Mouse (Mus musculus) lung, embryonic 15.5 days (tissue): ENCODE measurements around the gene Slc22a1. TPM values are rescaled to one million over a fixed set of nuclear protein-coding genes. Genes with fewer than 3 reads are reported as not detected.

Experiments used
- ATAC-seq: fragments of 200-750 bp; cut with Nextera tagmentation; 2 replicates; pipeline ENCODE4 v1.8.0; 2017; ENCODE audit warnings: moderate number of reproducible peaks, borderline replicate concordance; ENCODE audit not compliant: low FRiP score, low TSS enrichment; ENCODE audit errors: extremely low read depth
- H3K27ac ChIP-seq: fragments of 300-500 bp; sonication (generic); 2 replicates; pipeline ENCODE4 v1.5.1; 2015; ENCODE audit warnings: moderate library complexity, mild to moderate bottlenecking, inconsistent platforms
- H3K27me3 ChIP-seq: fragments of 300-500 bp; sonication (generic); 2 replicates; pipeline ENCODE4 v1.6.1; 2015; ENCODE audit warnings: inconsistent platforms
- H3K36me3 ChIP-seq: fragments of 300-500 bp; sonication (generic); 2 replicates; pipeline ENCODE4 v1.6.1; 2015; ENCODE audit warnings: inconsistent platforms
- H3K4me1 ChIP-seq: fragments of 300-500 bp; sonication (generic); 2 replicates; pipeline ENCODE4 v1.6.1; 2015; ENCODE audit warnings: inconsistent platforms
- H3K4me2 ChIP-seq: fragments of 300-500 bp; sonication (generic); 2 replicates; pipeline ENCODE4 v1.6.1; 2015; ENCODE audit warnings: inconsistent platforms, mild to moderate bottlenecking, moderate library complexity
- H3K4me3 ChIP-seq: fragments of 300-500 bp; sonication (generic); 2 replicates; pipeline ENCODE4 v1.5.1; 2015; ENCODE audit warnings: mild to moderate bottlenecking, inconsistent platforms
- H3K9ac ChIP-seq: fragments of 300-500 bp; sonication (generic); 2 replicates; pipeline ENCODE4 v1.6.1; 2015; ENCODE audit warnings: inconsistent platforms
- H3K9me3 ChIP-seq: fragments of 300-500 bp; sonication (generic); 2 replicates; pipeline ENCODE4 v1.6.1; 2016; ENCODE audit warnings: inconsistent platforms
- WGBS: fragments of 180-500 bp; shearing (Covaris S2); methylation state at CpG from one replicate; pipeline ENCODE4 v1.1.7; 2015; 5-methylcytosine and 5-hydroxymethylcytosine counted together
- polyA plus RNA-seq: library from polyadenylated mRNA; unstranded; fragments of >200 nt; fragmentation: Nextera tagmentation; extraction: Ambion mirVana; gene quantifications from 2 replicates; pipeline ENCODE4 v1.2.1, GENCODE M21; 2015

The Slc22a1 gene
- 6.3 and 11.1 TPM in 2 replicates for polyA plus RNA-seq

- Histone ChIP-seq H3K9me3 (no peaks in the 10 kb centered on the region), H3K9ac (no peak within 1 kb of the TSS), H3K27me3 (no peaks in the 10 kb centered on the region), H3K4me1 (no peaks in the 10 kb centered on the region), H3K36me3 (peaks cover 10% of the 10 kb centered on the region), H3K4me3 (no peak within 1 kb of the TSS), H3K27ac (peak within 1 kb of the TSS; percentile 68), H3K4me2 (no peak within 1 kb of the TSS)
- ATAC-seq: peak; percentile 48; the same call in 1 of the 2 replicates
- WGBS: 67% methylated on average over 7 of the region's 7 CpGs
Measured at GRCm38 (mm10) chr17:12675646-12676045, at the start of gene Slc22a1. Gene Slc22a1 (minus strand): TSS chr17:12675829.

DNA sequence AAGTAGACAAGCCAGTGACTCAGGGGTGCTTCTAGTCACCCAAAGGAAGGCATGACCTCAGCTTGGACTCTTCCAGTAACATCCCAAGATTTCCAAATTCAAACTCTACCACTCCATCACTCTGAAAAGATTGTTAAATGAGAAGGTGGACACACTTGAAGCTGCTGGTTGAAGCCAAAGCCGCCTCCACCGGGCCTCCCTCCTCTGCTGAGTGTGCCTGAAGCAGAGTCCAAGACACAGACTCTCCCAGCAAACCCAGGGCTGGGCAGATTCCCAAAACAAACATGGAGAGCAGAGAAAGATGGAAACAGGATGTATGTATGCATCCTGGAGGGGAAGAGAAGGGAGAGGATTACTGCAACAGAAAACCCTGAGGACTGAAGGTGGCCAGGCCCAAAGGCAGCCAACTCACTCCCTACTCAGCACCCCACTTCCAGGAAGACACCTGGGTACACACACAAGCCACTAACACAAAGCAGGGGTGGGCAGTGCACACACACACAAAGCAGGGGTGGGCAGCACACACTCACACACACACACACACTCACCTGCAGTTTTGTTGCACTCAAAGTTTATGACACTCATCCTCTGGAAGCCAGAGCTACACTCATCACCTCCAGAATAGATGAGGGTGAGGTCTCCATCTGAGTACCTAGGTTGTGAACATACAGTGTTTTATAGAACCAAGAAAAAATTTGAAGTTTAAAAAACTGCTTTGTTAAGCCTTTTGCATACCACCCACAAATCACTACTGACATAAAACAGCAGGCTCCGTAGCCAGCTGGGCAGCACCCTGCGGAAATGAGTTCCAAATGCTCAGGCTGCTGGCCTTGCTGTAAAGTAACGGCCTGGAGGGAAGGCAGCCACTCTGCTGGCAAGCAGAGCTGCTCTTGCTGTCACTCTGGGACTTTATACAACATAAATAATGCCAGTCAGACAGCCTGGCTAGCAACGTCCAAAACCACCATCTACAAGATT, 49.4 kb upstream of the Slc22a1 start:
- no peaks in the 10 kb centered on the region for H3K27me3 ChIP-seq
- H3K9me3 ChIP-seq: no peaks in the 10 kb centered on the region
- no peak overlapping the region for H3K4me3 ChIP-seq
- peaks cover 62% of the 10 kb centered on the region for H3K4me1 ChIP-seq
- ATAC-seq: peak; percentile 71
- WGBS: 21% methylated on average over 6 of the region's 6 CpGs
- no peak overlapping the region for H3K4me2 ChIP-seq
- H3K27ac ChIP-seq: peak overlapping the region; percentile 90
- no peak overlapping the region for H3K9ac ChIP-seq
- peaks cover 28% of the 10 kb centered on the region for H3K36me3 ChIP-seq

GRCm38 (mm10) chr17:12723986-12724766, 48.5 kb upstream of the Slc22a1 start:
- Histone ChIP-seq H3K9me3 (no peaks in the 10 kb centered on the region), H3K4me2 (no peak overlapping the region), H3K27me3 (no peaks in the 10 kb centered on the region), H3K36me3 (peaks cover 32% of the 10 kb centered on the region), H3K4me3 (no peak overlapping the region), H3K9ac (no peak overlapping the region), H3K4me1 (peaks cover 62% of the 10 kb centered on the region), H3K27ac (peak overlapping the region; percentile 90)
- 52% methylated on average over 5 of the region's 5 CpGs for WGBS
- no peak for ATAC-seq

DNA sequence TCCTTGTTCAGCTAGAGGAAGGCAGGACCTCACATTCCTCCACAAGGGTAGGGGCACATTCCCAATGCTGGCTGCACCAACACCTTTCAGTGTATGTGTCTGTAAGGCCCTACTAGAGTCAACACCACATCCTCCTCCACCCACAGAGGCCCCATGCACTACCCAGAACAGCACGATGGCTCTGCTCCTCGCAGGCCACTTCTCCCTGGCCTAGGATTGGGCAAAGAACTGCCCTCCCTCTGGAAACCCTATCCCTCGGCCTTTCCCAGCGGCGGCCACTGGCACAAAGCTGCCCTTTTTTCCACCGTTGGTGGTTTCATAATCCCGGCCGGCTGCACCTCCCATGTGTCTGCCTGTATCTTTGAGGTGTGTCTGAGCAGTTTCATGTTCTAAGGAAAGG, 47.0 kb upstream of the Slc22a1 start:
- WGBS: 44% methylated on average over 8 of the region's 8 CpGs
- Histone ChIP-seq H3K4me1 (peaks cover 54% of the 10 kb centered on the region), H3K9ac (no peak overlapping the region)

DNA sequence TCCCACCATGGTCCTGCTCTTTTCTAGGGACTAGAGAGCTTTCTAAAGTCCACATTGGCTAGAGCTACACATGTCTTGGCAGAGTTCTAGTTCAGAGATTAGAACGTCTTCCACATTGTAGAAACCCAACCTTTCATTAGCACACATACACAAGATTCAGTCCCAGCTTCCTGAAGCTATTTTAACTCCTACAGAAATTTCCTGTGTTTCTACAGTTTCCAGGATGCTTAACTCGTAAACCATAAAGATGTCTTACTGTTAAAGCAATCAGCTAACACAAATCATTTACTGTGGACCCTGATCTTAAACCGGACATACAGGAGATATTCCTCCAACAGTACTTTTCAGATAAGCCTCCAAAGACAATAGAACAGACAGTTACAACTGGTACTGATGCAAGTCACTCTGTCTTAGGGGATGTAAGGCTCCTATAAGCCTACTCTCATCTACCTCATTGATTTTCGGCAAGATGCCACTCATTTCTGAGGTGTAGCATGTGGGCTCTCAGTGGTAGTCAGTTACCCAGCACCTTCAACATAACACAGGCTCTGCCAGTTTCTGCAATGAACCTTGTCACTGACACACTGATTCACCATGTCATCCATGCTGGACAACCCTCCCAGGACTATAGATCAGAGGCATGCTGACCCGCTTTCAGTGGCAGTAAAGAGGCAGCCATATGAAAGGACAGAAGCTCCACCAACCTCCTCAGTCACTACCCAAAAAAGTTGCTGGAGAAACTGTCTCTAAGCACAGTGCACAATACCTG, 45.7 kb upstream of the Slc22a1 start:
- Histone ChIP-seq H3K27ac (peak overlapping the region; percentile 54), H3K4me3 (no peak overlapping the region), H3K9ac (no peak overlapping the region), H3K27me3 (no peaks in the 10 kb centered on the region), H3K4me1 (peaks cover 42% of the 10 kb centered on the region), H3K4me2 (no peak overlapping the region), H3K9me3 (no peaks in the 10 kb centered on the region), H3K36me3 (peaks cover 40% of the 10 kb centered on the region)
- 70% methylated on average over 5 of the region's 5 CpGs for WGBS
- no peak for ATAC-seq

More for the DNA sequence above, 47.0 kb upstream of the Slc22a1 start:
- ATAC-seq: no peak; the same call in 1 of the 2 replicates
- H3K4me3 ChIP-seq: no peak overlapping the region
- H3K4me2 ChIP-seq: no peak overlapping the region
- peak overlapping the region; percentile 54 for H3K27ac ChIP-seq
- peaks cover 34% of the 10 kb centered on the region for H3K36me3 ChIP-seq
- H3K9me3 ChIP-seq: no peaks in the 10 kb centered on the region
- no peaks in the 10 kb centered on the region for H3K27me3 ChIP-seq

- H3K9ac ChIP-seq: no peak overlapping the region
- H3K4me1 ChIP-seq: peaks cover 19% of the 10 kb centered on the region; the same call in 1 of the 2 replicates
- no peak overlapping the region for H3K4me3 ChIP-seq
- no peaks in the 10 kb centered on the region for H3K9me3 ChIP-seq
- WGBS: 39% methylated on average over 7 of the region's 7 CpGs
- no peaks in the 10 kb centered on the region for H3K27me3 ChIP-seq
- no peak overlapping the region for H3K4me2 ChIP-seq
- no peak for ATAC-seq
- H3K27ac ChIP-seq: no peak overlapping the region
- H3K36me3 ChIP-seq: peaks cover 58% of the 10 kb centered on the region
Measured at GRCm38 (mm10) chr17:12718251-12718650, 42.6 kb upstream of the Slc22a1 start.

GRCm38 (mm10) chr17:12717445-12717844, 41.8 kb upstream of the Slc22a1 start:
- H3K27ac ChIP-seq: no peak overlapping the region
- WGBS: 67% methylated on average over 4 of the region's 4 CpGs
- H3K4me2 ChIP-seq: no peak overlapping the region
- H3K9ac ChIP-seq: no peak overlapping the region
- no peaks in the 10 kb centered on the region for H3K27me3 ChIP-seq
- H3K4me1 ChIP-seq: peaks cover 12% of the 10 kb centered on the region; the same call in 1 of the 2 replicates
- no peaks in the 10 kb centered on the region for H3K9me3 ChIP-seq
- H3K36me3 ChIP-seq: peaks cover 63% of the 10 kb centered on the region
- ATAC-seq: no peak
- no peak overlapping the region for H3K4me3 ChIP-seq

GRCm38 (mm10) chr17:12715032-12715431, 39.4 kb upstream of the Slc22a1 start:
- Histone ChIP-seq H3K4me2 (no peak overlapping the region), H3K36me3 (peaks cover 70% of the 10 kb centered on the region), H3K4me3 (no peak overlapping the region), H3K9ac (no peak overlapping the region), H3K27ac (no peak overlapping the region), H3K4me1 (peaks cover 6% of the 10 kb centered on the region; the same call in 1 of the 2 replicates), H3K9me3 (no peaks in the 10 kb centered on the region), H3K27me3 (no peaks in the 10 kb centered on the region)
- WGBS: 32% methylated on average over 1 of the region's 1 CpGs
- no peak for ATAC-seq

DNA sequence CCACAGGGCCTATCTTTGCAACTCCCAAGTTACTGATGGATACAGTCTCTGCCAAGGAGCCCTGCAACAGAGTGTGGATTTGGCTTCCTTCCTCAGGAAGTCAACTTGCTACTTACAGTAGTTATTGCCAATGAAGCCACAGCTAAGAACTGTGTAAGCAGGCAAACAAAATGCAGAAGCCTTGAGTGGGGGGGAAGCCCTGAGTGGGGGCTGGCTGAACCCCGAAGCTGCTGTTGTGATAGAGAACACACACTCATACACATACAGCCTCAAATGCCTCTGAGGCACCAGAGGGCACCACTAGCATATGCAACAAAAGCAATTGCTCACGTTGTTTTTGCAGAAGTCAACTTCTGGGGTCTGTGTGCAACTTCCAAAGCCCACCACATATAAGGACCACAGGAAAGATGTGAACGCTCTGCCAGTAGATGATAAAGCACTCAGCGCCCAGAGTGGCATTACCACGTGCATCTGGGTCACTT, 38.5 kb upstream of the Slc22a1 start:
- H3K9me3 ChIP-seq: no peaks in the 10 kb centered on the region
- no peak overlapping the region for H3K4me2 ChIP-seq
- H3K27ac ChIP-seq: peak overlapping the region; percentile 2; the same call in 1 of the 2 replicates
- no peak overlapping the region for H3K9ac ChIP-seq
- no peak overlapping the region for H3K4me3 ChIP-seq
- no peaks in the 10 kb centered on the region for H3K27me3 ChIP-seq
- peaks cover 6% of the 10 kb centered on the region; the same call in 1 of the 2 replicates for H3K4me1 ChIP-seq
- 64% methylated on average over 5 of the region's 5 CpGs for WGBS
- peaks cover 70% of the 10 kb centered on the region for H3K36me3 ChIP-seq
- no peak; the same call in 1 of the 2 replicates for ATAC-seq

- no peak overlapping the region for H3K4me2 ChIP-seq
- 63% methylated on average over 3 of the region's 3 CpGs for WGBS
- 0 out of 2 replicates have a peak overlapping the region, but pooled peaks have one; percentile 13 for H3K27ac ChIP-seq
Measured at GRCm38 (mm10) chr17:12712993-12713392, 37.4 kb upstream of the Slc22a1 start.

GRCm38 (mm10) chr17:12712191-12712590, 36.6 kb upstream of the Slc22a1 start:
- no peak overlapping the region for H3K4me2 ChIP-seq
- no peak overlapping the region for H3K9ac ChIP-seq
- no peak overlapping the region for H3K4me3 ChIP-seq
- ATAC-seq: no peak
- no peak overlapping the region for H3K27ac ChIP-seq
- peaks cover 70% of the 10 kb centered on the region for H3K36me3 ChIP-seq
- no peaks in the 10 kb centered on the region for H3K27me3 ChIP-seq
- no peaks in the 10 kb centered on the region for H3K9me3 ChIP-seq
- peaks cover 13% of the 10 kb centered on the region for H3K4me1 ChIP-seq

More at GRCm38 (mm10) chr17:12712993-12713392, 37.4 kb upstream of the Slc22a1 start:
- peaks cover 6% of the 10 kb centered on the region; the same call in 1 of the 2 replicates for H3K4me1 ChIP-seq
- no peaks in the 10 kb centered on the region for H3K27me3 ChIP-seq
- peaks cover 70% of the 10 kb centered on the region for H3K36me3 ChIP-seq
- no peak overlapping the region for H3K9ac ChIP-seq
- ATAC-seq: no peak
- H3K9me3 ChIP-seq: no peaks in the 10 kb centered on the region
- H3K4me3 ChIP-seq: no peak overlapping the region
